Mouse (Mus musculus) kidney, adult 11 months (tissue): ENCODE measurements at regions not wholly inside any gene's neighbourhood (a gene's known extent, or its start where the extent isn't known, plus 50 kb on each side); places are given as distances from the start of the nearest gene placed in this dataset.

ENCODE experiments used
- DNase-seq: peaks from one replicate; pipeline ENCODE4 v3.0.0; 2022

GRCm38 (mm10) chr13:104549016-104549415, 243.3 kb upstream of the Srek1ip1 start:
- DNase-seq = no peak

GRCm38 (mm10) chr13:104553329-104553728, 239.0 kb upstream of the Srek1ip1 start:
- DNase-seq = no peak

GRCm38 (mm10) chr13:104556609-104557008, 235.7 kb upstream of the Srek1ip1 start:
- peak; percentile 14 for DNase-seq

- no peak for DNase-seq
Observed at GRCm38 (mm10) chr13:104559876-104560275, 232.4 kb upstream of the Srek1ip1 start.

GRCm38 (mm10) chr13:104560500-104561114, 231.7 kb upstream of the Srek1ip1 start:
- DNase-seq = no peak

- no peak for DNase-seq
Observed at GRCm38 (mm10) chr13:104562536-104562935, 229.7 kb upstream of the Srek1ip1 start.

- DNase-seq = no peak
Observed at GRCm38 (mm10) chr13:104563019-104563418, 229.3 kb upstream of the Srek1ip1 start.

- no peak for DNase-seq
Observed at GRCm38 (mm10) chr13:104563889-104564288, 228.4 kb upstream of the Srek1ip1 start.

GRCm38 (mm10) chr13:104569765-104570164, 222.5 kb upstream of the Srek1ip1 start:
- no peak for DNase-seq

- no peak for DNase-seq
Observed at GRCm38 (mm10) chr13:104572236-104572635, 220.0 kb upstream of the Srek1ip1 start.

- no peak for DNase-seq
Observed at GRCm38 (mm10) chr13:104574396-104574795, 217.9 kb upstream of the Srek1ip1 start.

GRCm38 (mm10) chr13:104576188-104576789, 216.0 kb upstream of the Srek1ip1 start:
- DNase-seq = no peak

GRCm38 (mm10) chr13:104577856-104578255, 214.4 kb upstream of the Srek1ip1 start:
- DNase-seq = no peak

- no peak for DNase-seq
Observed at GRCm38 (mm10) chr13:104580686-104581350, 211.5 kb upstream of the Srek1ip1 start.
